Mouse (Mus musculus) cortical plate, adult 2 months (tissue): ENCODE measurements around the gene Adora1.

Source experiments
- CTCF ChIP-seq: fragments of 200-500 bp; IDR thresholded peaks from 2 replicates; pipeline ENCODE4 v1.5.1; 2011; ENCODE audit warnings: mild to moderate bottlenecking, control low read depth, low read length; ENCODE audit not compliant: insufficient read depth; ENCODE audit errors: extremely low read depth
- POLR2A ChIP-seq: fragments of 200-500 bp; IDR thresholded peaks from 2 replicates; pipeline ENCODE4 v1.6.1; 2011; ENCODE audit warnings: mild to moderate bottlenecking, low read length, control low read depth; ENCODE audit not compliant: insufficient read depth; ENCODE audit errors: extremely low read depth

DNA sequence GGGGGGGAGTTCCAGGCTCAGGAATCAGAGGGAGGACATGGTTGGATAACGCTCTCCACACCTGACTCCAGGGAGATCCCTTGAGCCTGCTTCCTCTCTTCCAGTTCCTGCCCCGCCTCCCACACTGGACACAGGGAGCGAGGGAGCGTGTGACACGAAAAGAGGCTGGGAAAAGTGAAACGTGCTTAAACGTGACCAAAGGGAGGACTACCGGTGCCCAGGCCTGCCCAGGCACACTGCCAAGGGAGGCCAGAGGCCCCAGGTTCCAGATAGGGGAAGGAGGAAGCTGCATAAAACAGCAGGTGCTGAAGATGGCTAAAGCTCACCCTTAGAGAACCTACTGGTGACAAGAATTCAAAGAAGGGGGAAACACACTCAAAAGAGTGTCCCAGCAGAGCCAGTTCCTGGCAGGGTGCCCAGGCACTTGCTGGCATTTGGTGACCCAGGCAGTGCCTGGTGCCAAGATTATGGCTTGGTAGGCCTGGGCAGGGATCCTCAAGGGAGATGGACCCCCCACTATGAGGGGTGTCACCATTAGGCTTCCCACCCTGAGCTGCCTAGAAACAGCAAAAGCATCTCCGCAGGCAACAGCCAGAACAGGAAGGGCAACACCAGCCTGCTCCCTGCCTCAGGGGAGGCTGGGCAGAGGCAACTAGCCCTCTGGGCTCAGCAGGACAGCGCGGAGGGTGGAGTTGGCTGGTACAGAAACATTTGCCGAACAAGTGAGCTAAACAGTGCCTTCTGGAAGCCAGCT is 2.3 kb downstream of the Adora1 start:
- no peak for TF ChIP-seq CTCF
- peak; percentile 46; the same call in 1 of the 2 replicates for TF ChIP-seq POLR2A
